Mouse (Mus musculus): ENCODE data around the gene Gm49711. TPM values are rescaled to one million over a fixed set of nuclear protein-coding genes. Genes with fewer than 3 reads are reported as not detected.

Gm49711 gene
- polyA plus RNA-seq, 1 experiment: not detected

DNA sequence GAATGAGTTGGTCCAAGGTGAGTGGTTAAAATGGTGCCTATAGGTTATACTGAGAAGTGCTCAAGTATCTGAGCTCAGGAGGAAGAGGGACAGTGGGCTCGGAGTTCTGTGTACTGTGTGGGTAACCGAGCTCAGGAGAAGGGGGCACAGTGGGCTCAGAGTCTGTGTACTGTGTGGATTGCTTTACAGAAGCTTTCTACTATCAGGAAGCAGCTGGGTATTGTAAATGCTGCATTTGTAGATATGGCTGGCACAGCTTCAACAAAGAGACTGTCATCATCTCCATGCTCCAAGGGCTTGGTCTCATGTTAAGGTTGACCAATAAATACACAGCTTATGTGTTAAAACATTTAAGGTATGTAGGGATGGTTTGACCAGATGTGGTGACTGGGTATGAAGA, 6.7 kb downstream of the Gm49711 start:
- Histone ChIP-seq H3K36me3 (ENCODE audit: control insufficient read depth, insufficient read depth, low read length) (no peaks in the 10 kb centered on the region; the same call in 1 of the 2 replicates), H3K27ac (ENCODE audit: control insufficient read depth, insufficient read depth, low read depth, low read length) (no peak overlapping the region), H3K4me3 (ENCODE audit: control insufficient read depth, low read depth, low read length) (no peak overlapping the region), H3K27me3 (ENCODE audit: control insufficient read depth, insufficient read depth, low read length) (no peaks in the 10 kb centered on the region), H3K4me1 (ENCODE audit: control insufficient read depth, insufficient read depth, low read length) (peaks cover 6% of the 10 kb centered on the region)
- no peak for TF ChIP-seq POLR2A (IDR thresholded peaks at IDR 0.05; ENCODE audit: control insufficient read depth, low read depth, low read length)
- no peak for TF ChIP-seq CTCF (IDR thresholded peaks at IDR 0.05; ENCODE audit: control insufficient read depth, insufficient read depth, insufficient replicate concordance, low read depth, low read length)

DNA sequence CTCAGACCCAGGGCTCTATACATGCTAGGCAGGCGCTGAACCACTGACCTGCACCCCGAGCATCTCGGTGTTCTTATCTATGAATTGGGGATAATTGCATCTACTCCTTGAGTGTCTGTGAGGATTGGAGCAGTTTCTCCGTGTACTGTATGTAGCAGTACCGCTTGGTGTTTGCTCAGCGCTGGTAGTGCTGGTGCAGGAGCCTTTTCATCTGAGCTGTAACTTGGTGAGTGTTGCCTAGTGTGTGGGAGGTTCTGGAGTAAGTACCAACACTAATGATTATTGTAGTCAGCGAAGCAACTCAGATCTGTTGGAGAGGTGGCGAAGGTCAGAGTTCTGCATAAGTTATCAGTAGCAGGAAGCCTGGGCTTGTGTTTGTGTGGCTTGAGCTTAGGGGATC, 12.2 kb downstream of the Gm49711 start:
- H3K27ac ChIP-seq (ENCODE audit: control insufficient read depth, insufficient read depth, low read depth, low read length): no peak overlapping the region
- no peak overlapping the region for H3K4me3 ChIP-seq (ENCODE audit: control insufficient read depth, low read depth, low read length)
- no peaks in the 10 kb centered on the region; the same call in 1 of the 2 replicates for H3K36me3 ChIP-seq (ENCODE audit: control insufficient read depth, insufficient read depth, low read length)
- H3K4me1 ChIP-seq (ENCODE audit: control insufficient read depth, insufficient read depth, low read length): no peaks in the 10 kb centered on the region
- TF ChIP-seq CTCF (IDR thresholded peaks at IDR 0.05; ENCODE audit: control insufficient read depth, insufficient read depth, insufficient replicate concordance, low read depth, low read length): no peak
- no peak for TF ChIP-seq POLR2A (IDR thresholded peaks at IDR 0.05; ENCODE audit: control insufficient read depth, low read depth, low read length)
- no peaks in the 10 kb centered on the region for H3K27me3 ChIP-seq (ENCODE audit: control insufficient read depth, insufficient read depth, low read length)

GRCm38 (mm10) chr16:92076797-92077196, 18.7 kb downstream of the Gm49711 start:
- Histone ChIP-seq H3K4me1 (ENCODE audit: control insufficient read depth, insufficient read depth, low read length) (no peaks in the 10 kb centered on the region), H3K27ac (ENCODE audit: control insufficient read depth, insufficient read depth, low read depth, low read length) (no peak overlapping the region), H3K36me3 (ENCODE audit: control insufficient read depth, insufficient read depth, low read length) (peaks cover 1% of the 10 kb centered on the region; the same call in 1 of the 2 replicates), H3K4me3 (ENCODE audit: control insufficient read depth, low read depth, low read length) (no peak overlapping the region), H3K27me3 (ENCODE audit: control insufficient read depth, insufficient read depth, low read length) (no peaks in the 10 kb centered on the region)
- TF ChIP-seq POLR2A (IDR thresholded peaks at IDR 0.05; ENCODE audit: control insufficient read depth, low read depth, low read length) (no peak), CTCF (IDR thresholded peaks at IDR 0.05; ENCODE audit: control insufficient read depth, insufficient read depth, insufficient replicate concordance, low read depth, low read length) (no peak)

DNA sequence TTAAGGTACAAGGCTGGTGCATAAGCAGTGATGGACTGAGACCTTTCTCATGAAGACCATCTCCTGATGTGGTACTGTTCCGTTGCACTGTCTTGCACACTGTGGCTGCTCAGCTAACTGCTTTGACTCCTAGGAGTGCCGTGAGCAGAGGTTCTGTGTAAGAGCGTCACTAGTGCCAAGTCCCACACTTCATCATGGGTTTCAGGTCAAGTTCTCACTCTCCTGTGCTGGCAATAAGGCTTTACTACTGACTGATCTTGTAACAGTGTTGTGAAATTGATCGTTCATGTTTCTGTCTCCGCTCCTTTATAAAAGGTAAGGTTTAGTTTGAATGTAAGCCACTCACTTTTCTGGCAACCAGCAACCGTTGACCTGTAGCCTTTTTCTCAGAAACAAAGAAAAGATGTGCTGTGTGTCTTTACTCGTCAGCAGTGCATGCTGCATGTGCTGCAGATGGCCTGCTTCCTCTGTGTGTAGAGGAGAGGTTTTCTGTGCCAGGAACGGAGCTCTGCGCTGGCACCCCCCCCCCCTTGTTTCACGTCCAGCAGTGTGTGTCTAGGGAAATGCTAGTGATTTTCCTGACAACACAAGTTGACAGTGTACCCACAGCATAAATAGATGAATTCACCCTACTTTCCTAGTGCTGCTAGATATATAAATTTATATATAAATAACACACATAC, 25.8 kb downstream of the Gm49711 start:
- Histone ChIP-seq H3K4me1 (ENCODE audit: control insufficient read depth, insufficient read depth, low read length) (peaks cover 2% of the 10 kb centered on the region; the same call in 1 of the 2 replicates), H3K36me3 (ENCODE audit: control insufficient read depth, insufficient read depth, low read length) (no peaks in the 10 kb centered on the region)
- TF ChIP-seq CTCF (IDR thresholded peaks at IDR 0.05; ENCODE audit: control insufficient read depth, insufficient read depth, insufficient replicate concordance, low read depth, low read length) (no peak), POLR2A (IDR thresholded peaks at IDR 0.05; ENCODE audit: control insufficient read depth, low read depth, low read length) (no peak)

DNA sequence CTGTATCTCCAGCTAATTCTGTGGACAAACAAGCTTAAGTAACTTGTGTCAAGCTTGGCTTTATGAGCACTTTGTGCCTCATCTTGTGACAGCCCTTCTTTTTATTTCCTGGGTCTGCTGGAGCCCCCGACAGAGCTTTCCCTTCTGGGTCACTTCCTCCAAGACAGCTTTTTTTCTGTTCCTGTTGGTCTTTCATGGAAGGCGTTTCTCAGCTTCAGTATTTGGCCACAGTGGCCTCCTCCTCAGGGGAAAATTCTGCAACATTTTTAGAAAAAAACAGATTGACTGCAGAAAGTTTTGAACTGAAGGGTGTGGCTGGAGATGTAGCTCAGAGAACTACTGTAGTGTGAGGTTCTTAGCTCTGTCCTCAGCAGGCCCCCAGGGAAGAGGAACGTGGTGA, 31.1 kb downstream of the Gm49711 start:
- H3K4me1 ChIP-seq (ENCODE audit: control insufficient read depth, insufficient read depth, low read length): peaks cover 2% of the 10 kb centered on the region; the same call in 1 of the 2 replicates
- TF ChIP-seq CTCF (IDR thresholded peaks at IDR 0.05; ENCODE audit: control insufficient read depth, insufficient read depth, insufficient replicate concordance, low read depth, low read length) (no peak), POLR2A (IDR thresholded peaks at IDR 0.05; ENCODE audit: control insufficient read depth, low read depth, low read length) (no peak)
- no peak overlapping the region for H3K4me3 ChIP-seq (ENCODE audit: control insufficient read depth, low read depth, low read length)
- no peaks in the 10 kb centered on the region for H3K36me3 ChIP-seq (ENCODE audit: control insufficient read depth, insufficient read depth, low read length)
- H3K27ac ChIP-seq (ENCODE audit: control insufficient read depth, insufficient read depth, low read depth, low read length): no peak overlapping the region
- H3K27me3 ChIP-seq (ENCODE audit: control insufficient read depth, insufficient read depth, low read length): no peaks in the 10 kb centered on the region

More for the DNA sequence above, 25.8 kb downstream of the Gm49711 start:
- no peak overlapping the region for H3K4me3 ChIP-seq (ENCODE audit: control insufficient read depth, low read depth, low read length)
- H3K27ac ChIP-seq (ENCODE audit: control insufficient read depth, insufficient read depth, low read depth, low read length): no peak overlapping the region
- no peaks in the 10 kb centered on the region for H3K27me3 ChIP-seq (ENCODE audit: control insufficient read depth, insufficient read depth, low read length)

- H3K4me1 ChIP-seq (ENCODE audit: control insufficient read depth, insufficient read depth, low read length): peaks cover 2% of the 10 kb centered on the region; the same call in 1 of the 2 replicates
- H3K36me3 ChIP-seq (ENCODE audit: control insufficient read depth, insufficient read depth, low read length): no peaks in the 10 kb centered on the region
- no peak overlapping the region for H3K4me3 ChIP-seq (ENCODE audit: control insufficient read depth, low read depth, low read length)
- no peaks in the 10 kb centered on the region for H3K27me3 ChIP-seq (ENCODE audit: control insufficient read depth, insufficient read depth, low read length)
- TF ChIP-seq CTCF (IDR thresholded peaks at IDR 0.05; ENCODE audit: control insufficient read depth, insufficient read depth, insufficient replicate concordance, low read depth, low read length) (no peak), POLR2A (IDR thresholded peaks at IDR 0.05; ENCODE audit: control insufficient read depth, low read depth, low read length) (no peak)
- H3K27ac ChIP-seq (ENCODE audit: control insufficient read depth, insufficient read depth, low read depth, low read length): no peak overlapping the region
Observed at GRCm38 (mm10) chr16:92091876-92092275, 33.8 kb downstream of the Gm49711 start.

DNA sequence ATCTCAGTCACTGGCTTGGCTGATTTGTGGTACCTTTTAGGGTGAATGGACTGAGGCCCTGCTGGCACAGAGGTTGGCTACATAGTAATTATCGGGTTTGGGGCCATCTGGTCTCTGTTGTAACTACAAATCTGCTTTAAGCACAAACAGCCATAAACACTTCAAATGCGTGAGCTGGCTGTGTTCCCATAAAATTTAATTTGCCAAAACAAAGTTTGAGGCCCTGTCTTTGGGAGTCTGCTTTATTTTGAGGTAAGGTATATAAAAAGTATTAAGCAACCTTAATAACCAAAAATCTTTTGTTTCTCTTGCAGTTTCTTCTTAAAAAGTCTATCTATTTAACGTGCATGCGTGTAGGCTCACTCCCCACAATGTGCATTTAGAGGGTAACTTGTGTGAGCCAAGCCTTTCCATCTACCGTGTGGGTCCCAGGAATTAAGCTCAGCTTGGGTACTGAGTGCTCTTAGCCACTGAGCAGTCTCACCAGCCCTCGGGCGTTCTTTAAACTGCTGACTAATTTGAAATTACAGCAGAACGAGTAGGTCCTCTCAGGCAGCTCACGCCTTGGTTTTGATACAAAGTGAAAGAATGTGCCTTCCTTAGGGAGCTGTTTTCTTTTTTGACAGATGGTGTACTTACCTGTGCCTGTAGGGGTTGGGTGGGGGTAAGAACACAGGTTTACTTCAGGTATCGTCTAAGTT, 40.4 kb downstream of the Gm49711 start:
- H3K27ac ChIP-seq (ENCODE audit: control insufficient read depth, insufficient read depth, low read depth, low read length): no peak overlapping the region
- H3K4me3 ChIP-seq (ENCODE audit: control insufficient read depth, low read depth, low read length): no peak overlapping the region
- TF ChIP-seq CTCF (IDR thresholded peaks at IDR 0.05; ENCODE audit: control insufficient read depth, insufficient read depth, insufficient replicate concordance, low read depth, low read length) (no peak), POLR2A (IDR thresholded peaks at IDR 0.05; ENCODE audit: control insufficient read depth, low read depth, low read length) (no peak)
- H3K36me3 ChIP-seq (ENCODE audit: control insufficient read depth, insufficient read depth, low read length): peaks cover 2% of the 10 kb centered on the region; the same call in 1 of the 2 replicates
- H3K4me1 ChIP-seq (ENCODE audit: control insufficient read depth, insufficient read depth, low read length): no peaks in the 10 kb centered on the region; the same call in 1 of the 2 replicates
- no peaks in the 10 kb centered on the region for H3K27me3 ChIP-seq (ENCODE audit: control insufficient read depth, insufficient read depth, low read length)
